Mouse (Mus musculus): Measurements from ENCODE around the gene Leng1.

- TF ChIP-seq GATA1 (IDR thresholded peaks at IDR 0.05; ENCODE audit: borderline replicate concordance, low read length) (peak; percentile 48; the same call in 1 of the 3 replicates), FLI1 (IDR thresholded peaks at IDR 0.05; ENCODE audit: low read length) (no peak; the same call in 1 of the 2 replicates)
These were observed 20.8 kb downstream of the Leng1 start, which contains the start of gene Cnot3 for GRCm38 (mm10) chr7:3644672-3645487.

Measured in megakaryocyte, embryonic 14.5 days (primary cell).